ENCODE assay signal across 11 mouse cellular contexts in genomic region chr6:6313171-6313570, GRCm38 (mm10).
"Had no signal": no experiment of that assay in that cellular context is flagged by ENCODE, and none has a peak within 500 bp of the region (broad histone marks: within the 10 kb centered on the region; RNA-seq: fewer than 3 reads in every experiment).

No protein-coding gene starts in this region.

- ATAC-seq: intestine, embryonic 15.5 days; liver, postnatal 0 days; lung, postnatal 0 days; midbrain, embryonic 13.5 days; midbrain, embryonic 16.5 days had no signal

- DNase-seq: kidney, adult 11 months; kidney, adult 8-10 months; kidney, postnatal 10 days; kidney, postnatal 36 days; liver, postnatal 0 days; lung, embryonic 14.5 days; thymus, postnatal 25 days had no signal
